Mouse (Mus musculus): ENCODE results near the gene Kcnj9. TPM values are rescaled to one million over a fixed set of nuclear protein-coding genes. Genes with fewer than 3 reads are reported as not detected.

Gene Kcnj9
- polyA plus RNA-seq (2012; rRNA removed): 11.7 and 11.8 TPM in 2 replicates

DNA sequence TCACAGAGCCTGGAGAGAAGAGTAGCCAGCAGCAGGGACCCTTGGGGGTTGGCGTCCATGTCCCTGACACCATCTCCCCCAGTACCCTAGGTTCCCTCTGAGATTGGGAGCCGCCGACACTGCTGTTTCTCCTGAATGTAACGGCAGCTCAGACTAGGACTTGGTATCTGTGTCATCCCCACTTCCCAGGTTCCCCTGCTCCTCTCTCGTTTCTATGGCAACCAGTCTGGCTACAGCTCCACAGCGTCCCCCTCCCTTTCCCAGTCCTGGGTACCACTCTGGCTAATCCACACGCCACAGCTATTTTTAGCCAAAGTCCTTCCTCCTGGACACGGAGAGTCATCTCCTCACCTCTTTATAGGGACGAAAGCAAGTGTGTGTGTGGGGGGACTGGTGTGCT is at the start of gene Kcnj9:
Gene Kcnj9, minus strand, starts transcription at position 188 of the 400 bp plus-strand sequence.

DNA sequence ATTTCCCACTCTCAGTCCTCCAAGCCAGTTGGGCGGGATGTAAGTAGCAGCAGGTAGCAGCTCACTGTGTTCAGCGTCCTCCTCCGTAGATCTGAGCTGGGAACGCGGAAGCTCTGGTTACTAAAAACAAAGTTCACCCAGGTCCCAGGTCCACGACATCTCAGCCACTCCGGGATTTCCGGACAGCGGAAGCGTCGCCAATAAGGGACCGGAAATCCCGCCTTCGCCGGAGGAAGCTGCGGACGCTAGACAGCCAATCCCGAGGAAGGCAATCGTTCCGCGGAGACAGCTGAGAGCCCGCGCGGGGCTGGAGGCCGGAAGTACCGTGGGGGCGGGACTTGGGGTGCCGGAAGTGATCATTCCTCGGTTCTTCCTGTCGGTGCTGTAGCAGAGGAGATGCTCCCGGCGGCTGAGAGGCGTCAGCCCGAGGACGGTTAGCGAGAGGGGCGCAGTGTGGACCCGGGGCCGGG is 47.1 kb upstream of the Kcnj9 start, which contains the start of gene Pigm:
Gene Pigm, plus strand, starts transcription at position 349 of the 470 bp plus-strand sequence.

DNA sequence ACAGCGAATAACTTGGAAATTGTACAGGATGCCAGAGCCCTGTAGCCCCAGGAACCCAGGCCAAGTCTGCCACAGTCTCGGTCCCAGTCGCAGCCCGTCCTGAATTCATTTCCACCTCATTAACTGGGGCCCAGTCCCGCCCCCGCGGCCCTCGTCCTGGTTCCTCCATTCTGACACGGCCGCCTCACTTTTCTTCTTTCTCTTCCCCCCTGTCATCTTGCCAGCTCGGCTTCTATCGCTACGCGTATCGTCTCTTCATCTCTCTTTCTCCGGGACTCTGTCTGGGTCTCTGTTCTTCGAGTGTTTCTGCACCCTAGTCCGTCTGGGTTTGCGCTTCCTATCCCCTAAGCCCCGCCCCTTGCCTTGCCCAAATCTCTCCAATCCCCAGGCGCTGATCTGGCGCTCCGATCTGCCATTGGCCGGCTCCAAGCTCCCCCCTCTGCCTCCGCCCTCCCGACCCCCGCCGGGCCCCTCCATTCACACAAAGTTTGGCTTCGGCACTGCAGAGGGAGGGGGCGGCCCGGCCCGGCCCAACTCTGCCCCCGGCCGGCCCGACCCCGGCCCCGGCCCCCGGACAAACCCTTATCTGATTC is 11.7 kb upstream of the Kcnj9 start, which contains the start of gene Kcnj10:
Gene Kcnj10, plus strand, starts transcription at position 482 of the 593 bp plus-strand sequence.

DNA sequence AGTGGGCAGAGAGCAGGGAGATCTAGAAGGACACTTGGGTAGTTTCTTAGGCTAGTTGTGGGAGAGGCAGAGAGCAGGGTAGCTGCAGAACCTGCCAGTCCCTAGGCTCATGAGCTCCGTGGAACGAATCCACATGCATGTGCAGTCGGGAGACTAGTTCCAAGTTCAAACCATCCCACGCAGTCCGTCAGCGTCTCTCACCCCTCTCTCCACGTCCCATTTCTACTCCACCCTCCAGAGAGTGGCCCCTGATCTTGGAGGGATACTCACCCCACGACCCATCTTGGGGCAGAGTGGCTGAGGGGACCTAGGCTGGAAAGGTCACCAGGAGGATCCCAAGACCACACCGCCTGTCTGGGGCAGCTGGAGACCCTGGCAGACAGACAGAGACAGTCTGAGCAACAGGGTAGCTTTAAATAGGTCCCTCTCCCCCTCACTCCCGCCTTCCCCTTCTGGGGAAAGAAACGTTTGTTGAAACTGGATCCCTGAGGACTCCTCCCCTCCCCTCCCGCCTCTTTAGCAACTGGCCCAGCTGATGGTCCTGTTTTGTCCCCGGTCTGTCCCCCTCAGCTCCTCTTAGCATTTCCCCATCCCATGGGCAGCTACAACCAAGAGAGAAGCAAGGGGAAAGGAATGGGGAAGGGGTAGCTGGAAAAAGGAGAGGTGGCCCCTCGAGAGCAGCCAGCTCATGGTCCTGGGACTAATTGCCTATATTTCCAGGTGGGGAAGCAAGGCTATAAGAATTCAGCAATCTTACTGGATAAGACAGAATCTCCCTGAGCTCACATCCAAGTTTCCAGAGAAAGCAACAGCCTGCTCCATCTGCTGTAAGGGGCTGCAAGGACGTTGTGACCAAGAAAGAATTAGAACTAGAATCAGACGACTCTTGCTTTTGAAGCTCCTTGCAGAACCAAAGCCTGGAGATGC is 31.2 kb downstream of the Kcnj9 start, which contains the start of gene Atp1a2:
Gene Atp1a2, minus strand, starts transcription at position 454 of the 927 bp plus-strand sequence.

Other genes starting within 250 kb of the Kcnj9 start
- 96.4 and 100 TPM in 2 replicates for gene Copa, start 246.8 kb downstream of the Kcnj9 start, polyA plus RNA-seq (2012; rRNA removed)
- 100 and 107 TPM in 2 replicates for gene Ncstn, start 246.5 kb downstream of the Kcnj9 start, polyA plus RNA-seq (2012; rRNA removed)
- gene Pex19, start 202.6 kb downstream of the Kcnj9 start, polyA plus RNA-seq (2012; rRNA removed): 92.1 and 95.3 TPM in 2 replicates
- gene Dcaf8, start 181.2 kb downstream of the Kcnj9 start, polyA plus RNA-seq (2012; rRNA removed): 66.5 and 69.7 TPM in 2 replicates
- gene Pea15a, start 122.5 kb downstream of the Kcnj9 start, polyA plus RNA-seq (2012; rRNA removed): 369 and 373 TPM in 2 replicates
- 3.2 and 11.4 TPM in 2 replicates for gene Casq1, start 109.5 kb downstream of the Kcnj9 start, polyA plus RNA-seq (2012; rRNA removed)
- gene Atp1a4, start 70.9 kb downstream of the Kcnj9 start, polyA plus RNA-seq (2012; rRNA removed): 0.07 and 0.09 TPM in 2 replicates
- 112 and 125 TPM in 2 replicates for gene Igsf8, start 67.7 kb downstream of the Kcnj9 start, polyA plus RNA-seq (2012; rRNA removed)
- gene Atp1a2, start 31.3 kb downstream of the Kcnj9 start, polyA plus RNA-seq (2012; rRNA removed): 111 and 114 TPM in 2 replicates
- gene Kcnj10, start 11.9 kb upstream of the Kcnj9 start, polyA plus RNA-seq (2012; rRNA removed): 5.3 and 7.0 TPM in 2 replicates
- gene Pigm, start 47.2 kb upstream of the Kcnj9 start, polyA plus RNA-seq (2012; rRNA removed): 6.8 and 6.9 TPM in 2 replicates
- gene Slamf9, start 146.0 kb upstream of the Kcnj9 start, polyA plus RNA-seq (2012; rRNA removed): 0.22 and 0.28 TPM in 2 replicates
- gene Igsf9, start 152.5 kb upstream of the Kcnj9 start, polyA plus RNA-seq (2012; rRNA removed): 96.6 and 120 TPM in 2 replicates
- gene Tagln2, start 170.7 kb upstream of the Kcnj9 start, polyA plus RNA-seq (2012; rRNA removed): 40.9 and 43.4 TPM in 2 replicates
- 3.7 and 3.9 TPM in 2 replicates for gene Cfap45, start 191.5 kb upstream of the Kcnj9 start, polyA plus RNA-seq (2012; rRNA removed)
- gene Vsig8, start 226.6 kb upstream of the Kcnj9 start, polyA plus RNA-seq (2012; rRNA removed): 0.98 and 1.2 TPM in 2 replicates

Measured in central nervous system, embryonic 18 days (tissue).